Mouse (Mus musculus): ENCODE measurements around the gene Adh1. TPM values are rescaled to one million over a fixed set of nuclear protein-coding genes. Genes with fewer than 3 reads are reported as not detected.

The Adh1 gene
- total and polyA plus RNA-seq, 2 experiments from 2014 or later = 2.2 to 3.0 TPM

GRCm38 (mm10) chr3:138311015-138311414, 50.2 kb downstream of the Adh1 start:
- H3K4me2 ChIP-seq (ENCODE audit: low read depth) = no peak overlapping the region
- no peak for DNase-seq
- 86% methylated on average over 6 of the region's 6 CpGs for WGBS

GRCm38 (mm10) chr3:138312965-138313364, 52.2 kb downstream of the Adh1 start, which contains the start of gene Adh6a:
TSS of gene Adh6a (plus strand) at chr3:138313286.
- Histone ChIP-seq H3K4me2 (ENCODE audit: low read depth) (no peak within 1 kb of the TSS), H3K9ac (no peak within 1 kb of the TSS), H3K27ac (ENCODE audit: low read depth, low read length) (no peak within 1 kb of the TSS), H3K4me1 (ENCODE audit: insufficient read depth) (no peaks in the 10 kb centered on the region), H3K9me3 (ENCODE audit: low read length) (no peaks in the 10 kb centered on the region), H3K4me3 (ENCODE audit: low read depth, low read length) (no peak within 1 kb of the TSS), H3K27me3 (ENCODE audit: insufficient read depth, low read length) (no peaks in the 10 kb centered on the region), H3K36me3 (ENCODE audit: insufficient read depth) (no peaks in the 10 kb centered on the region)
- ATAC-seq = no peak
- no peak for DNase-seq
- no peak for TF ChIP-seq CTCF (IDR thresholded peaks at IDR 0.05; ENCODE audit: low read depth)
- WGBS = 87% methylated on average over 5 of the region's 5 CpGs

More at GRCm38 (mm10) chr3:138311015-138311414, 50.2 kb downstream of the Adh1 start:
- Histone ChIP-seq H3K9me3 (ENCODE audit: low read length) (no peaks in the 10 kb centered on the region), H3K27me3 (ENCODE audit: insufficient read depth, low read length) (no peaks in the 10 kb centered on the region), H3K4me1 (ENCODE audit: insufficient read depth) (no peaks in the 10 kb centered on the region), H3K27ac (ENCODE audit: low read depth, low read length) (no peak overlapping the region), H3K9ac (no peak overlapping the region), H3K4me3 (ENCODE audit: low read depth, low read length) (no peak overlapping the region), H3K36me3 (ENCODE audit: insufficient read depth) (no peaks in the 10 kb centered on the region)
- ATAC-seq = no peak
- TF ChIP-seq CTCF (IDR thresholded peaks at IDR 0.05; ENCODE audit: low read depth) = no peak

GRCm38 (mm10) chr3:138316908-138317472, 56.2 kb downstream of the Adh1 start:
- H3K27ac ChIP-seq (ENCODE audit: low read depth, low read length) = no peak overlapping the region
- ATAC-seq (no peak), DNase-seq (no peak)
- H3K27me3 ChIP-seq (ENCODE audit: insufficient read depth, low read length) = no peaks in the 10 kb centered on the region
- no peak overlapping the region for H3K9ac ChIP-seq
- no peaks in the 10 kb centered on the region for H3K36me3 ChIP-seq (ENCODE audit: insufficient read depth)
- TF ChIP-seq CTCF (IDR thresholded peaks at IDR 0.05; ENCODE audit: low read depth) = no peak
- no peak overlapping the region for H3K4me3 ChIP-seq (ENCODE audit: low read depth, low read length)
- H3K4me1 ChIP-seq (ENCODE audit: insufficient read depth) = no peaks in the 10 kb centered on the region
- 80% methylated on average over 2 of the region's 2 CpGs for WGBS
- no peaks in the 10 kb centered on the region for H3K9me3 ChIP-seq (ENCODE audit: low read length)
- H3K4me2 ChIP-seq (ENCODE audit: low read depth) = no peak overlapping the region

GRCm38 (mm10) chr3:138325001-138325400, 64.2 kb downstream of the Adh1 start:
- Histone ChIP-seq H3K4me1 (ENCODE audit: insufficient read depth) (no peaks in the 10 kb centered on the region), H3K36me3 (ENCODE audit: insufficient read depth) (no peaks in the 10 kb centered on the region), H3K27ac (ENCODE audit: low read depth, low read length) (no peak overlapping the region), H3K9me3 (ENCODE audit: low read length) (no peaks in the 10 kb centered on the region), H3K9ac (no peak overlapping the region), H3K27me3 (ENCODE audit: insufficient read depth, low read length) (no peaks in the 10 kb centered on the region), H3K4me3 (ENCODE audit: low read depth, low read length) (no peak overlapping the region), H3K4me2 (ENCODE audit: low read depth) (no peak overlapping the region)
- DNase-seq = no peak
- WGBS = 96% methylated on average over 17 of the region's 17 CpGs
- no peak for TF ChIP-seq CTCF (IDR thresholded peaks at IDR 0.05; ENCODE audit: low read depth)
- ATAC-seq = no peak

- Histone ChIP-seq H3K9ac (no peak overlapping the region), H3K27me3 (ENCODE audit: insufficient read depth, low read length) (no peaks in the 10 kb centered on the region)
- WGBS = 93% methylated on average over 6 of the region's 6 CpGs
Observed at GRCm38 (mm10) chr3:138325466-138325865, 64.7 kb downstream of the Adh1 start.

GRCm38 (mm10) chr3:138333910-138334309, 73.1 kb downstream of the Adh1 start:
- 92% methylated on average over 8 of the region's 8 CpGs for WGBS
- ATAC-seq (no peak), DNase-seq (no peak)
- Histone ChIP-seq H3K4me2 (ENCODE audit: low read depth) (no peak overlapping the region), H3K9ac (no peak overlapping the region), H3K4me1 (ENCODE audit: insufficient read depth) (no peaks in the 10 kb centered on the region), H3K27ac (ENCODE audit: low read depth, low read length) (no peak overlapping the region), H3K27me3 (ENCODE audit: insufficient read depth, low read length) (no peaks in the 10 kb centered on the region), H3K36me3 (ENCODE audit: insufficient read depth) (no peaks in the 10 kb centered on the region), H3K4me3 (ENCODE audit: low read depth, low read length) (no peak overlapping the region), H3K9me3 (ENCODE audit: low read length) (no peaks in the 10 kb centered on the region)
- TF ChIP-seq CTCF (IDR thresholded peaks at IDR 0.05; ENCODE audit: low read depth) = no peak

More at GRCm38 (mm10) chr3:138325466-138325865, 64.7 kb downstream of the Adh1 start:
- Histone ChIP-seq H3K9me3 (ENCODE audit: low read length) (no peaks in the 10 kb centered on the region), H3K27ac (ENCODE audit: low read depth, low read length) (no peak overlapping the region), H3K4me1 (ENCODE audit: insufficient read depth) (no peaks in the 10 kb centered on the region), H3K36me3 (ENCODE audit: insufficient read depth) (no peaks in the 10 kb centered on the region), H3K4me2 (ENCODE audit: low read depth) (no peak overlapping the region), H3K4me3 (ENCODE audit: low read depth, low read length) (no peak overlapping the region)
- ATAC-seq (no peak), DNase-seq (no peak)
- TF ChIP-seq CTCF (IDR thresholded peaks at IDR 0.05; ENCODE audit: low read depth) = no peak

GRCm38 (mm10) chr3:138334320-138334719, 73.5 kb downstream of the Adh1 start:
- ATAC-seq (no peak), DNase-seq (no peak)
- Histone ChIP-seq H3K4me3 (ENCODE audit: low read depth, low read length) (no peak overlapping the region), H3K4me1 (ENCODE audit: insufficient read depth) (no peaks in the 10 kb centered on the region), H3K27ac (ENCODE audit: low read depth, low read length) (no peak overlapping the region), H3K36me3 (ENCODE audit: insufficient read depth) (no peaks in the 10 kb centered on the region), H3K9me3 (ENCODE audit: low read length) (no peaks in the 10 kb centered on the region), H3K27me3 (ENCODE audit: insufficient read depth, low read length) (no peaks in the 10 kb centered on the region), H3K4me2 (ENCODE audit: low read depth) (no peak overlapping the region), H3K9ac (no peak overlapping the region)
- 92% methylated on average over 4 of the region's 4 CpGs for WGBS
- TF ChIP-seq CTCF (IDR thresholded peaks at IDR 0.05; ENCODE audit: low read depth) = no peak
